Mouse (Mus musculus) erythroid progenitor cell, adult 5-6 weeks (primary cell): ENCODE results near the gene Ttll5. TPM values are rescaled to one million over a fixed set of nuclear protein-coding genes. Genes with fewer than 3 reads are reported as not detected.

Experiments used
- ATAC-seq: replicated peaks from 2 replicates; pipeline ENCODE4 v1.8.0; 2016; ENCODE audit warnings: moderate number of reproducible peaks, mild to moderate bottlenecking, moderate TSS enrichment, inconsistent platforms; ENCODE audit not compliant: poor library complexity, low FRiP score, severe bottlenecking
- total RNA-seq, 2 experiments: library from RNA; stranded (forward) in 1 of 2; stranded (reverse) in 1 of 2; fragments of 150-400 nt in 1 of 2; fragments of 186-747, 209-891 nt in 1 of 2; gene quantifications; 2 replicates each; pipeline versions ENCODE4 v1.2.3 to v1.2.4; 2015 to 2017; ENCODE audit warnings: low replicate concordance in 2 of 2

Ttll5 gene
- total RNA-seq, 2 experiments from 2014 or later = 28.6 to 57.8 TPM

GRCm38 (mm10) chr12:85834543-85834942 lies 10.1 kb downstream of the Ttll5 start:
- ATAC-seq = no peak

DNA sequence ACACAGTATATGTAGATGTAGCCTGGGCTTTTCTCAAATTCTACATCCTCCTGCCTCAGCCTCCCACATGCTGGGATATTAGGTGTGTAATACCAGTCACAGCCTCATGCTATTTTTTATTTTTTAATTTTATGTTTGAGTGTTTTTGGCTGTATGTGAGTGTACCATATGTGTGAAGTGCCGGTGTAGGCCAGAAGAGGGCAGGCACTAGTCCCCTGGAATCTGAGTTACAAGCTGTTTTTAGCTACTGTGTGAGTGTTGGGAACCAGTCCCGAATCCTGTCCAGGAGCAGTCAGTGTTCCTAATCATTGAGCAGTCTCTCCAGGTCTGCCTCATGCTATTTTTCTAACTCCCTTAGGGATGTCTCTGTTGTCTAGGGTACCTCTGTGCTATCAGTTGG lies 13.3 kb downstream of the Ttll5 start:
- no peak for ATAC-seq

- ATAC-seq = no peak
Measured at GRCm38 (mm10) chr12:85839371-85840000, 15.0 kb downstream of the Ttll5 start.

DNA sequence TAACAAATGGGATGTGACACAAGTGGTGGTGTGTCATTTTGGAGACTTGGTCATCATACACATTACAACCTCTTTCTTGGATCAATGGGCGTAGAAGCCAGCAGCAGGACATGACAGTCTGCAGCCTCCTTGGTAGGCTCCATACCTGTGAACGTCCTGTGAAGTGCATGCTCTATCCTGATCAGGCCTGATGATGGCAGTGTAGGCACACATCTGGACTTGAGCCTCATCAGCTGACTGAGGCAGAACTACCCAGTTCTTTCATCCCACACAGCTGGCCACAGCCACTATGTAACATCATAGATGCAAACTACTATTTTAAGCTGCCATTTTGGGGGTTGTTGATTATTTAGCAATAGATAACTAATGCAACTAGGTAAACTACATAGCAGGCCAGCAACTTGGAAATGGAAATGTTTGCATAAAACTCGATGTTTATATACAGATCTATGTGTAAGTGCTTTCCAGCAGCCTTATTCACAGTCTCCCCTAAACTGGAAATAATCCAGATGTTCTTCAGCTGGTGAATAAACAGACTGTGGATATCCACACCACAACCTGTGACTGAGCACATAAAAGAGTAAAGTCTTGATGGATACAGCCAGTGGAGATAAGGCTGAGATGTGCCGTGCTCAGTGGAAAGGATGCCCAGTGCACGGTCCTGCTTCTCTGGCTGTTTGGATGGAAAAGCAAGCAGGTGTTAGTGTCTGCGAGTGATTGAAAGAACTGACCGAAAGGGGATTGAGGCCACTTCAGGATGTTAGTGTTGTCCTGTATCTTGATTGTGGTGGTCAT lies 23.9 kb downstream of the Ttll5 start:
- no peak for ATAC-seq

- no peak for ATAC-seq
Measured at GRCm38 (mm10) chr12:85850661-85851060, 26.2 kb downstream of the Ttll5 start.

- ATAC-seq = no peak
Measured at GRCm38 (mm10) chr12:85853836-85854235, 29.4 kb downstream of the Ttll5 start.

- no peak for ATAC-seq
Measured at GRCm38 (mm10) chr12:85854271-85854670, 29.8 kb downstream of the Ttll5 start.

DNA sequence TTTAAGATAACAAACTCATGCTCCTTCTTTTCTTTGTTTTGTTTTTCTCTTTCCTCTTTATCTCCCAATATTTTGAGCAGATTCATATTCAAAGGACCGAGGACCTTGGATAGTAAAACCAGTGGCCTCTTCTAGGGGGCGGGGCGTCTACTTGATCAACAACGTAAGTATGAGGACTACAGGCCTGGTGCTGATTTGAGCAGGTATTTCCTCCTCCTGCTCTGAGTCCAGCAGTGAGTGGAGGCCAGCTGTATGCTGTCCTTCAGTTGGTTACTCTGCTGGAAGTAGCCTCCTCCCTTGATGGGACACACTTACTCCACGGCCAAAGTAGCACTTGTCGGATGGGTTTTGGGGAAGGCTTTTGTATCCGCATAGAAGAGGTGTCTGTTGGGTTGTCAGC lies 32.8 kb downstream of the Ttll5 start:
- ATAC-seq = no peak

DNA sequence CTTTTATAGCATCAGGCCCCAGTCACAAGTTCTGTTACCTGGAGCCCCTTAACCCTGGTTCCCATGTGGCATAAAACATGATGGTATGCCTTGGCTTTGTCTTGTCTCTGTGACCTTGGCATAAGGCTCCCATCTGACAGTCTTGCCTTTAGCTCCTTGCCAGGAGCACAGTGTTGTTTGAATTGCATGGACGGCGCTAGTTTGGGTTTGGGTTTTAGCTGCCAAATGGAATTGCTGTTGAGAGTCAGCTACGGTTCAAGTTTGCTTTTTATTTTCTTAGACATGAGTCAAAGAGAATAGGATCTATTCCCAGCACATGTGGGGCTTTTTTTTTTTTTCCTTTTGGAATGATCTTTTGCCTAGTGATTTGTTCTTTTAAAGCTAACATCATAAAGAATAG lies 34.7 kb downstream of the Ttll5 start:
- no peak for ATAC-seq

DNA sequence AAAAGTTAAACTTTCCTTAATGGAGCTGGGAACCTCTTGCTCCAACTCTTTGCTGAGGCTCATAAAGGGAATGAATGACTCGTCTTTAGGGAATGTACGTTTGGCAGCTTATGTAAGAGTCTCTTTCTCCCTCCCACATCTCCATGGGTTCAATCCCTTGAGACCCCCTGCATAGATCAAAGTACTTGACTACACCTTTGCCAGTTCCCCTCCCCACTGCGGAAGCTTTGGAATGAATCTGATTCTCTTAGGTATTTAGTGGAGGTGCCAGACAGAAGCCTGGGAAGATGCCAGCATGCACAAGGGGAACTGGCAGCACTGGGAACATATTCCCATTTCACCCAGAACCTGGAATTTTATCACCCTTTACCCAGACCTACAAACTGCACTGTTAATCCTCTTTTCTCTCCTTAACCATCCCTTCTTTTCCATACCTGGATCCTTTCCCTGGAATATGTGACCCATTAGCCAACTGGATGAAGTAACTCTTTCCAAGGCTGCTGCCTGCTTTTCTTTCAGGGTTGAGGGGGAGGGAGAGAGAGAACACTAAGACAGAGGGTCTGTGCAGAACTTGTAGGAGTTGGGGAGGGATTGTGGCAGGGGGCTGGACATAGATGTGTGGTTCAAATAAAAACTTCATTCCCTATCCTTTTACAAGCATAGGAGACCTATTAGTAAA lies 35.2 kb downstream of the Ttll5 start:
- no peak for ATAC-seq

DNA sequence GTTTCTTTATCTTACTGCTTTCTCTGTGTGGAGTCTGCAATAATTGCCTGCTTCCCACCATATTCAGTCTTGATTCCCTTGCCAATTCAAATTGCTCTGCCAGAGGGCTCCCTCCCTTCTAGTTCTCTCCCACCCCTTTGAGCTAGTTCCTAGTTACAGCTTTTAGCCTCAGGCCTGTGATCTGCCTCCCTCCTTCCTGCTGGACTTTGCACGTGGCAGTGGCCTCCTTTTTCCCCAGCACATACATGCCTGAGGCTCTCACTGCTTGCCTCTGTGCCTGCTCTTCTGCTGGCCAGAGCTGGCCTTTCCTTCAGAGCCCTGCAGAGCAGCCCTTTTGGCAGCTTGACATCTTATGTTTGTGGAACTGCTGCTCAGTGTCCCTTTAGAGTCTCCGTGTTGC lies 38.1 kb downstream of the Ttll5 start:
- no peak for ATAC-seq

DNA sequence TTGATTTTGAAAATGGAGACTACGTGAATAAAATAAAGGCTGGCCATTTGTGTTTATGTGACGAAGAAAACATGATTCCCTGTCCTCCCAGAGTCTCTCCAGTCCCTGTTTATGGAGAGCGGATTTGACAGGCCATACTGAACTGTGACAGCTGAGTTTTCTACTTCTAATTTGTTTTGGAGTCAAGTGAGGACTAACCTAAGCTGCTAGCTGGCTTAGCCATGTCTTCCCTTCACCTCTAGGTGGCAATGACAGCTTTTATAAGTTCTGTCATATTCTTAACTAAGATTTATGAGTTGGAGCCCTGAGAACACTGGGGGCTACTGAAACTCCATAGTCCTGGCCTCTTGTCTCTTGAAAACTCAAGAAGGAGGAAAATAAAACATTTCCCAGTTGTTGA lies 41.1 kb downstream of the Ttll5 start:
- no peak for ATAC-seq

- ATAC-seq = no peak
Measured at GRCm38 (mm10) chr12:85866624-85867023, 42.2 kb downstream of the Ttll5 start.

DNA sequence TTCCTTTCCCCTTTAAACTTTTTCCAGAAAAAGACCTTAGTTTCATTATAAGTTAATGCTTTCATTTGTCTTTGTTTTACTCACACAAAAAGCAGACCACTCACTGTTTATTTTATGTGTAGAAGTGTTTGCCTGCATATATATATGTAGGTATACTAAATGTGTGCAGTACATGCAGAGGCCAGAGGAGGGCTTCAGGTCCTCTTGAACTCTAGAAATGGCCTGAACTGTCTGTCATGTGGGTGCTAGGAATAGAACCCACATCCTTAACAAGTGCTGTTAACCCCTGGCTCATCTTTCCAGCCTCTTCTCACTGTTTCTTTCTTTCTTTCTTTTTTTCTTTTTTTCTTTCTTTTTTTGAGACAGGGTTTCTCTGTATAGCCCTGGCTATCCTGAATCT lies 42.7 kb downstream of the Ttll5 start:
- no peak for ATAC-seq

DNA sequence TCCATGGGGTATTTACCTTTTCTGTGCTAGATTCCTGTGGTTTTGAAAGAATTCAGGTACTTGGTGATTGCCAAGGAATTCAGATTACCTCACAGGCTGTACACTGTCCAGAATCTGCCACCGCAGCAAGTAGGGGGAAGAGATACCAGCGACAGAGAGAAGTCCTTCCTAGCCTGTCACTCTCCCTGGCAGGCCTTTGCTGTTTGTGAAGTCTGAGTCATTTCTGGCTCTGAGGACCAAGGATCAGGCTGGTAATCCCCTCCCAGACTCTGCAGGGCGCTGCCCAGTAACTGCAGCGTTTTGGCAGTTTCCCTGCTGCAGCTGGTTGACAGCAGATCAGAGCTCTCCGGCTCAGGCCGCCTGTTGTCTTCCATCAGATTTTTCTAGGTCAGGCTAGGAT lies 45.0 kb downstream of the Ttll5 start:
- no peak for ATAC-seq

DNA sequence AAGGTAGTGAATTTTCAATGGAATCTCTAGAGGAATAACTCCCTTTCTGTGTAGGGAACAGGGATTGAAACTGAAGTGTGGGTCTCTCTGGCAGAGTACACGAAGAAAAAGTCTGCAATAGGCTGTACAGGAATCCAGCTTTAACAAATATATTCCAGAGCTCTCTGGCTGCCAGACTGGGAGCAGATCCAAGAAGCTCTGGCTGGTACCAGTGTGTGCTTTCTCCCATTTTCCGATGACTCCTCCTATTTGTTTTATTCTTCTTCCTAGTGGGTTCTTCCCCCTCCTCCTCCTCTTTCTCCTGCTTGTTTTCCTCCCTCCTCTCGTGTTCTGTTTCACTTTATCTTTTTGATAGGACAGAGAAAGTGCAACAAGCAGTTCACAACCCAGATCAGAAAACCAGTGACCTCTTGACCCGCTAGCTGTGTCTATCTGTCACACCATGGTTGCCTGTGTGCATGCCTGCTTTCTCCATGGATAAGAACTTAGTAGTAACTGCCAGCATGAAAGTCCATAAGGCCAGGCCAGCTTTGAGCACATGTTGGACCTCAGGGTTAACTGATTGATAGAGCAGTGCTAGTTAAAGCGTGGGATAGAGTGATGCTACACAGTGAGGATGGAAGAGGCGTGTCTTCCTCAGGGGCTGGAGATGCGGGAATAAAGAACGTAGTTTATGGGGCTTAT lies 55.3 kb downstream of the Ttll5 start:
- no peak for ATAC-seq

- ATAC-seq = no peak
Measured at GRCm38 (mm10) chr12:85885024-85885423, 60.6 kb downstream of the Ttll5 start.

DNA sequence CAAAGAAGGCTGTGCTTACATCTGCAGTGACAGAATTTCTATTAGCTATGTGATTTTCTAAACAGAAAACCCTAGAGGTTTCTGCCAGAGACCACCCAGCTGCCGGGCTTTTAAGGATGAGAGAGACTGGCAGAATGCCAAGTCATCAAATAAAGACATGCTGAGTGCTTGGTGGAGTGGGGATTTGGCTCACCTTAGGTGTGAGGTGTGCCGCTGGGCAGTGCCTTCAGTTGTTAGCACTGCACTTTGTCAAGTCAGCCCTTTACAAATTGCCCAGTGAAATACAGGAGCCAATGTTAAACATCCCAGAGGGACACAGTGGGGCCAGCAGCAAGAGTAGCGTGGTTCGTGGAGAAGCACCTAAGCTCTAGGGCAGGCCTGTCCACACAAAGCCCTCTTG lies 65.6 kb downstream of the Ttll5 start:
- no peak for ATAC-seq

GRCm38 (mm10) chr12:85903986-85904385 lies 79.5 kb downstream of the Ttll5 start:
- no peak for ATAC-seq

GRCm38 (mm10) chr12:85905666-85906065 lies 81.2 kb downstream of the Ttll5 start:
- no peak for ATAC-seq

GRCm38 (mm10) chr12:85907896-85908295 lies 83.4 kb downstream of the Ttll5 start:
- no peak for ATAC-seq
